ENCODE assay signal across 16 mouse cellular contexts in genomic region chr2:131761507-131761906, GRCm38 (mm10).
"Had no signal": no experiment of that assay in that cellular context is flagged by ENCODE, and none has a peak within 500 bp of the region (broad histone marks: within the 10 kb centered on the region; RNA-seq: fewer than 3 reads in every experiment).

No protein-coding gene starts in this region.

- H3K4me3 ChIP-seq: kidney, embryonic 15.5 days; limb, embryonic 12.5 days; limb, embryonic 15.5 days; megakaryocyte, embryonic 14.5 days; neural tube, embryonic 12.5 days; stomach, embryonic 15.5 days had no signal

- DNase-seq: kidney, adult 8-10 months; kidney, postnatal 10 days; kidney, postnatal 36 days; layer of hippocampus, postnatal 36 days; left cerebral cortex, postnatal 4 days; liver, postnatal 0 days; lung, embryonic 14.5 days; midbrain, embryonic 14.5 days; thymus, postnatal 25 days had no signal

- H3K4me1 ChIP-seq: kidney, embryonic 15.5 days; limb, embryonic 12.5 days; limb, embryonic 15.5 days; megakaryocyte, embryonic 14.5 days; neural tube, embryonic 12.5 days; stomach, embryonic 15.5 days had no signal

- H3K27me3 ChIP-seq: limb, embryonic 12.5 days; limb, embryonic 15.5 days; neural tube, embryonic 12.5 days; stomach, embryonic 15.5 days had no signal

- H3K36me3 ChIP-seq: kidney, embryonic 15.5 days; limb, embryonic 12.5 days; limb, embryonic 15.5 days; neural tube, embryonic 12.5 days; stomach, embryonic 15.5 days had no signal

- H3K27ac ChIP-seq: kidney, embryonic 15.5 days; limb, embryonic 12.5 days; limb, embryonic 15.5 days; liver, embryonic 14.5 days; neural tube, embryonic 12.5 days; stomach, embryonic 15.5 days had no signal

- H3K9me3 ChIP-seq: kidney, embryonic 15.5 days; limb, embryonic 12.5 days; limb, embryonic 15.5 days; megakaryocyte, embryonic 14.5 days; neural tube, embryonic 12.5 days; stomach, embryonic 15.5 days had no signal
